Mouse (Mus musculus): ENCODE results near the gene H6pd. TPM values are rescaled to one million over a fixed set of nuclear protein-coding genes. Genes with fewer than 3 reads are reported as not detected.
A peak's percentile ranks its signal among the peaks of the same experiment; 100 is the strongest.

The H6pd gene
- polyA plus RNA-seq, 1 experiment from 2014 or later: 38.3 TPM

GRCm38 (mm10) chr4:149959816-149960215, 49.0 kb downstream of the H6pd start:
- H3K9ac ChIP-seq (ENCODE audit: low read length): no peak overlapping the region
- H3K36me3 ChIP-seq (ENCODE audit: control insufficient read depth, insufficient read depth, low read length): no peaks in the 10 kb centered on the region
- ATAC-seq (ENCODE audit: low read depth): no peak
- H3K4me1 ChIP-seq (replicated peaks; ENCODE audit: control insufficient read depth, insufficient read depth, low read length): no peaks in the 10 kb centered on the region; the same call in 1 of the 2 replicates
- WGBS: 46% methylated on average over 10 of the region's 10 CpGs
- no peak overlapping the region for H3K4me2 ChIP-seq (ENCODE audit: low read depth, low read length)
- H3K9me3 ChIP-seq (ENCODE audit: control insufficient read depth, low read length): no peaks in the 10 kb centered on the region
- peaks cover 16% of the 10 kb centered on the region for H3K27me3 ChIP-seq (ENCODE audit: control insufficient read depth, insufficient read depth, low read depth, low read length)
- no peak overlapping the region for H3K27ac ChIP-seq (ENCODE audit: low read length)
- H3K4me3 ChIP-seq (ENCODE audit: low read length): no peak overlapping the region

GRCm38 (mm10) chr4:149958566-149958965, 50.3 kb downstream of the H6pd start:
- H3K4me2 ChIP-seq (ENCODE audit: low read depth, low read length): no peak overlapping the region
- H3K9ac ChIP-seq (ENCODE audit: low read length): no peak overlapping the region
- H3K4me3 ChIP-seq (ENCODE audit: low read length): no peak overlapping the region
- ATAC-seq (ENCODE audit: low read depth): no peak
- peaks cover 3% of the 10 kb centered on the region; the same call in 1 of the 2 replicates for H3K4me1 ChIP-seq (replicated peaks; ENCODE audit: control insufficient read depth, insufficient read depth, low read length)
- H3K36me3 ChIP-seq (ENCODE audit: control insufficient read depth, insufficient read depth, low read length): no peaks in the 10 kb centered on the region
- no peak overlapping the region for H3K27ac ChIP-seq (ENCODE audit: low read length)
- H3K27me3 ChIP-seq (ENCODE audit: control insufficient read depth, insufficient read depth, low read depth, low read length): peaks cover 16% of the 10 kb centered on the region
- H3K9me3 ChIP-seq (ENCODE audit: control insufficient read depth, low read length): no peaks in the 10 kb centered on the region
- WGBS: 2% methylated on average over 5 of the region's 5 CpGs

DNA sequence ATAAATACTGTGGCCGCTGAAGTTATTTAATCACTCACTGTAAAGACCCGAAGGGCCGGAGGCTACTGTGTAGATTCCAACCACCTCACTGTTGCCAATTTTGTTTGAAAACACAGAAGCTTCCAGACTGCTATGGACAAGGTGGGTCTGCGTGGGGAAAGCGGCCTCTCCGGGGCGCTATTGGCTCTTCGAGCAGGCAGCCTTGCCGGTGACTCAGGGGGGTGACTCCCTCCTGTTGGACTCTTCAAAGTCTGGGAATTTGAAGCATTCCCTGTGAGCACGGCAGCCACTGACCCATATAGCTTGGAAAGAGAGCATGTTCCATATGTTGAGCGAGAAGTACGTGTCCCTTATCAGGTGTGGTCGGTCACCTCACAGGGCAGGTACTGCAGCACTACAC, 52.8 kb downstream of the H6pd start:
- H3K27ac ChIP-seq (ENCODE audit: low read length): no peak overlapping the region
- H3K4me1 ChIP-seq (replicated peaks; ENCODE audit: control insufficient read depth, insufficient read depth, low read length): peaks cover 5% of the 10 kb centered on the region
- ATAC-seq (ENCODE audit: low read depth): no peak

GRCm38 (mm10) chr4:149955631-149956030, 53.2 kb downstream of the H6pd start:
- Histone ChIP-seq H3K4me1 (replicated peaks; ENCODE audit: control insufficient read depth, insufficient read depth, low read length) (peaks cover 5% of the 10 kb centered on the region), H3K36me3 (ENCODE audit: control insufficient read depth, insufficient read depth, low read length) (no peaks in the 10 kb centered on the region), H3K4me2 (ENCODE audit: low read depth, low read length) (peak overlapping the region; percentile 78), H3K9me3 (ENCODE audit: control insufficient read depth, low read length) (no peaks in the 10 kb centered on the region), H3K27me3 (ENCODE audit: control insufficient read depth, insufficient read depth, low read depth, low read length) (peaks cover 16% of the 10 kb centered on the region), H3K9ac (ENCODE audit: low read length) (peak overlapping the region; percentile 57; the same call in 1 of the 2 replicates), H3K4me3 (ENCODE audit: low read length) (peak overlapping the region; percentile 41), H3K27ac (ENCODE audit: low read length) (no peak overlapping the region)
- no peak; the same call in 1 of the 2 replicates for ATAC-seq (ENCODE audit: low read depth)
- 9% methylated on average over 15 of the region's 15 CpGs for WGBS

More for the DNA sequence above, 52.8 kb downstream of the H6pd start:
- Histone ChIP-seq H3K27me3 (ENCODE audit: control insufficient read depth, insufficient read depth, low read depth, low read length) (peaks cover 16% of the 10 kb centered on the region), H3K9me3 (ENCODE audit: control insufficient read depth, low read length) (no peaks in the 10 kb centered on the region), H3K36me3 (ENCODE audit: control insufficient read depth, insufficient read depth, low read length) (no peaks in the 10 kb centered on the region), H3K4me3 (ENCODE audit: low read length) (no peak overlapping the region), H3K9ac (ENCODE audit: low read length) (no peak overlapping the region), H3K4me2 (ENCODE audit: low read depth, low read length) (no peak overlapping the region)
- WGBS: 30% methylated on average over 13 of the region's 13 CpGs

GRCm38 (mm10) chr4:149954893-149955439, 53.9 kb downstream of the H6pd start, which contains the start of gene Spsb1:
Spsb1 (minus strand) TSS chr4:149955043.
- ATAC-seq (ENCODE audit: low read depth): peak; percentile 95
- no peaks in the 10 kb centered on the region for H3K9me3 ChIP-seq (ENCODE audit: control insufficient read depth, low read length)
- peak within 1 kb of the TSS; percentile 55 for H3K4me3 ChIP-seq (ENCODE audit: low read length)
- H3K27ac ChIP-seq (ENCODE audit: low read length): peak within 1 kb of the TSS; percentile 44; the same call in 1 of the 2 replicates
- peaks cover 16% of the 10 kb centered on the region for H3K27me3 ChIP-seq (ENCODE audit: control insufficient read depth, insufficient read depth, low read depth, low read length)
- WGBS: 1% methylated on average over 32 of the region's 51 CpGs
- peak within 1 kb of the TSS; percentile 77 for H3K9ac ChIP-seq (ENCODE audit: low read length)
- H3K36me3 ChIP-seq (ENCODE audit: control insufficient read depth, insufficient read depth, low read length): no peaks in the 10 kb centered on the region
- H3K4me2 ChIP-seq (ENCODE audit: low read depth, low read length): peak within 1 kb of the TSS; percentile 78
- peaks cover 5% of the 10 kb centered on the region for H3K4me1 ChIP-seq (replicated peaks; ENCODE audit: control insufficient read depth, insufficient read depth, low read length)

DNA sequence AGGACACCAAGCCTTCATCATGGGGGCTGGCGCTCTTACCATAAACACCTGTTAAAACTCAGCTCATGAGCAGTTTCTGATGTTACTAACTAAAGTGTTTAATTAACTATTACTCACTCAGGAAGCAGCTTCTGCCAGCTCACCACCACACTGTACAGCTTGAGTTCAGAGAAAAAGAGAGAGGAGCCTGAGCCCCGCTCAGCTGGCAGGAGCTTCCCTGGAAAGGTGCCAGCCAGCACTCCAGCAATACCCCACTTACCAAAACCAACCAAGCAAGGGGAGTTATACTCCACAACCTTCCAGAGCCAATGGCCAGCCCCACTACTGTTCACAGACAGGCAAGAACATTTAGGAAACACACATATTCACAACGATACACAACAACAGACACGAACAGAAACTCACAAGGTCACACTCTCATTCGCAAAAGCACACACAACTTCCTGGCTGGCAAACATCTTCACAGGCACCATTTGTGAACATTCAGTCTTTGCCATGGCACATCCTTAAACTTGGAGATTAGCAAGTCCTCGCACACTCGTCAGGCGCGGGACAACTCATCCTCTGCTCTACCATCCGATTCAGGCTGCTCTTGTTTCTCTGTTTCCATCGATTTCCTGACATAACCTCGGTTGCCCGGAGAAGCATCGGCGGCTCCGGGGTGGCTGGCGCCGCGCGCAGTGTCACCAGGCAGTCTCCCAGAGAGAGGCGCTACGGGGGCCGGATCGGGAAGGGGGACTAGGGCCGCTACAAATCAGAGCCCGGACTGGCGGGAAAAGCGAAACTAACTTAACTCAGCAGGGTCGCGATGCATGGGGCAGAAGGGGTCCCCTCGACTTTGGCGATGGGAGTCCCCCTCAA, 55.0 kb downstream of the H6pd start:
- peaks cover 16% of the 10 kb centered on the region for H3K27me3 ChIP-seq (ENCODE audit: control insufficient read depth, insufficient read depth, low read depth, low read length)
- H3K36me3 ChIP-seq (ENCODE audit: control insufficient read depth, insufficient read depth, low read length): no peaks in the 10 kb centered on the region
- H3K4me1 ChIP-seq (replicated peaks; ENCODE audit: control insufficient read depth, insufficient read depth, low read length): peaks cover 5% of the 10 kb centered on the region
- no peak overlapping the region for H3K27ac ChIP-seq (ENCODE audit: low read length)
- no peaks in the 10 kb centered on the region for H3K9me3 ChIP-seq (ENCODE audit: control insufficient read depth, low read length)
- peak overlapping the region; percentile 55 for H3K4me3 ChIP-seq (ENCODE audit: low read length)
- ATAC-seq (ENCODE audit: low read depth): no peak
- H3K9ac ChIP-seq (ENCODE audit: low read length): peak overlapping the region; percentile 77
- H3K4me2 ChIP-seq (ENCODE audit: low read depth, low read length): peak overlapping the region; percentile 78
- 3% methylated on average over 32 of the region's 32 CpGs for WGBS

DNA sequence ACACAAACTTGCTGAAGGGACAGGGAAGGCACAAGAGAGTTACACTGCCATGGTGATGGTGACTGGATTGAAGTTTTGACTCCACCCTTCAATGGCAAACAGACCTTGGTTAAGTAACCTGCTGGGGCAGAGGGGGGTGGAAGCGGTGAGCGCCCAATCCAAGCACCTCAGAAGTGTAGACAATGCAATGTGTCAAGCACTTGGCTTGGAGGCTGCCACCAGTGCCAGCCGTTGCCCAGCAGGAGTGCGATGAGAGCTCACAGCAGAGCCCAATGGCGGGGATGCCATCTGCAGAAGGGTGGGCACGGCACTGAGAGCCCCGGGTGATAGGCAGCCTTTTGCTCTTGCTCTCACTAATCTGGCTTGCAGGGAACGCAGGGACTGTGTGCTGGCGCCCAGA, 56.6 kb downstream of the H6pd start:
- no peaks in the 10 kb centered on the region for H3K36me3 ChIP-seq (ENCODE audit: control insufficient read depth, insufficient read depth, low read length)
- H3K9ac ChIP-seq (ENCODE audit: low read length): no peak overlapping the region
- H3K4me1 ChIP-seq (replicated peaks; ENCODE audit: control insufficient read depth, insufficient read depth, low read length): peaks cover 10% of the 10 kb centered on the region
- no peak for ATAC-seq (ENCODE audit: low read depth)
- WGBS: 89% methylated on average over 9 of the region's 9 CpGs
- H3K27me3 ChIP-seq (ENCODE audit: control insufficient read depth, insufficient read depth, low read depth, low read length): peaks cover 12% of the 10 kb centered on the region
- no peak overlapping the region for H3K4me3 ChIP-seq (ENCODE audit: low read length)
- no peak overlapping the region for H3K4me2 ChIP-seq (ENCODE audit: low read depth, low read length)
- no peaks in the 10 kb centered on the region for H3K9me3 ChIP-seq (ENCODE audit: control insufficient read depth, low read length)
- no peak overlapping the region for H3K27ac ChIP-seq (ENCODE audit: low read length)

- H3K4me2 ChIP-seq (ENCODE audit: low read depth, low read length): no peak overlapping the region
- peaks cover 10% of the 10 kb centered on the region for H3K4me1 ChIP-seq (replicated peaks; ENCODE audit: control insufficient read depth, insufficient read depth, low read length)
- no peak overlapping the region for H3K4me3 ChIP-seq (ENCODE audit: low read length)
- ATAC-seq (ENCODE audit: low read depth): no peak
- 77% methylated on average over 13 of the region's 13 CpGs for WGBS
- no peak overlapping the region for H3K27ac ChIP-seq (ENCODE audit: low read length)
- no peak overlapping the region for H3K9ac ChIP-seq (ENCODE audit: low read length)
- H3K27me3 ChIP-seq (ENCODE audit: control insufficient read depth, insufficient read depth, low read depth, low read length): peaks cover 2% of the 10 kb centered on the region
- H3K9me3 ChIP-seq (ENCODE audit: control insufficient read depth, low read length): no peaks in the 10 kb centered on the region
- no peaks in the 10 kb centered on the region for H3K36me3 ChIP-seq (ENCODE audit: control insufficient read depth, insufficient read depth, low read length)
These were observed 57.6 kb downstream of the H6pd start for GRCm38 (mm10) chr4:149951201-149951600.

GRCm38 (mm10) chr4:149949691-149950090, 59.1 kb downstream of the H6pd start:
- Histone ChIP-seq H3K27me3 (ENCODE audit: control insufficient read depth, insufficient read depth, low read depth, low read length) (no peaks in the 10 kb centered on the region), H3K9ac (ENCODE audit: low read length) (no peak overlapping the region), H3K27ac (ENCODE audit: low read length) (no peak overlapping the region), H3K36me3 (ENCODE audit: control insufficient read depth, insufficient read depth, low read length) (no peaks in the 10 kb centered on the region), H3K4me1 (replicated peaks; ENCODE audit: control insufficient read depth, insufficient read depth, low read length) (peaks cover 14% of the 10 kb centered on the region), H3K9me3 (ENCODE audit: control insufficient read depth, low read length) (no peaks in the 10 kb centered on the region), H3K4me2 (ENCODE audit: low read depth, low read length) (no peak overlapping the region), H3K4me3 (ENCODE audit: low read length) (no peak overlapping the region)
- ATAC-seq (ENCODE audit: low read depth): no peak
- WGBS: 79% methylated on average over 13 of the region's 13 CpGs
